ENCODE assay signal across 8 mouse cellular contexts in genomic region chr13:21917040-21917439, GRCm38 (mm10). TPM values are rescaled to one million over a fixed set of nuclear protein-coding genes. Genes with fewer than 3 reads are reported as not detected.
DNase-seq lines count a peak whose midpoint lies in the region; ATAC-seq lines count a peak whose summit lies in the region.

No protein-coding gene starts in this region.

- peaks cover 9% of the 10 kb centered on the region for H3K4me1 ChIP-seq in limb, embryonic 10.5 days

- no peaks in the 10 kb centered on the region for H3K36me3 ChIP-seq in limb, embryonic 10.5 days

- DNase-seq in adrenal gland, adult 2 months, result peak; percentile 17
- DNase-seq in adrenal gland, adult 8-10 months, result no peak
- peak; percentile 73 for DNase-seq in testis, postnatal 14 days (ENCODE audit: low spot score)
- DNase-seq in testis, postnatal 10 days (ENCODE audit: low spot score), result no peak
- DNase-seq in limb, embryonic 10.5 days (ENCODE audit: low spot score), result peak; percentile 88
- DNase-seq in spleen, postnatal 4 days (ENCODE audit: low spot score in 2 of 2), result peak; percentile 50 to 69
- no peak for DNase-seq in right cerebral cortex, adult 18-20 months

- 0 out of 2 replicates have a peak, but pooled peaks cover 4% of the 10 kb centered on the region for H3K27me3 ChIP-seq in limb, embryonic 10.5 days (ENCODE audit: low read depth, poor library complexity, severe bottlenecking)

- ATAC-seq in frontal cortex, adult (ENCODE audit: low TSS enrichment), result no peak

- H3K27ac ChIP-seq in limb, embryonic 10.5 days, result no peak overlapping the region

- H3K4me3 ChIP-seq in limb, embryonic 10.5 days, result peak overlapping the region; percentile 64

- no peaks in the 10 kb centered on the region for H3K9me3 ChIP-seq in limb, embryonic 10.5 days (replicated peaks)

- under 1% methylated on average over 13 of the region's 13 CpGs for WGBS in limb, embryonic 10.5 days

RNA-seq across cellular contexts. Expression of gene Zfp184, which starts 27.9 kb away (rescaled TPM):
- 1 to 10 TPM; 1.7 to 1.9 TPM for total RNA-seq in adrenal gland, adult 2 months (2021)
- polyA plus RNA-seq in adrenal gland, adult 2 months (2012; rRNA removed), result 0.26 and 0.35 TPM in 2 replicates
- total RNA-seq in adrenal gland, adult 8-10 months (2022), result 1 to 10 TPM; 1.5 to 6.2 (median 3.6) TPM
- 22.4 and 27.0 TPM in 2 replicates for polyA plus RNA-seq in limb, embryonic 10.5 days (2016; fragmentation: Nextera tagmentation; extraction: Ambion mirVana)

Comparison
In these comparisons a context has a peak if more than half of its experiments do, and no peak if none do; other contexts are left out.
1. DNase-seq: peak in adrenal gland, adult 2 months (single experiment), testis, postnatal 14 days (single experiment), limb, embryonic 10.5 days (single experiment) and spleen, postnatal 4 days (2 of 2); none in adrenal gland, adult 8-10 months (single experiment), testis, postnatal 10 days (single experiment) and right cerebral cortex, adult 18-20 months (single experiment).